Mouse (Mus musculus): ENCODE measurements around the gene Ms4a18.
"Not testable (repeated sequence)": the region's sequence is repeated elsewhere in the genome, so short reads cannot be mapped to it uniquely, and the experiment has no call there.

DNA sequence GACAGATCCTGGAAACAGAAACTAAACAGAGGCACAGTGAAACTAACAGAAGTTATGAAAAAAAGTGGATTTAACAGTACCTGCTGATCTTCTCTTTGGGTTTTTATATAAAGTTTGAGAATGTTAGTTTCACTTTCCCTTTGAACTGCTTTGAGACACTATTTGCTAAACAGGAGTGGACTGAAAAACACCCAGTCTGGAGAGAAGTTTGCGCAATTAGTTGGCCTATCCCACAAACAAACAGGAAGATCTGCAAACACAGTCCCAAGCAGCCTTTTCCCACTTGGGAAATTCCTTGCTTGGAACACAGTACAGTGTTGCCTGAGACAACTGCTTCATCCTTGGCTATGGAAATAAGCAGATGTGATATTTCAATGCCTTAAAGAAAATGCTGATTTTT is 37.9 kb upstream of the Ms4a18 start:
- TF ChIP-seq FLI1 (IDR thresholded peaks at IDR 0.05; ENCODE audit: low read length); GATA1 (IDR thresholded peaks at IDR 0.05; ENCODE audit: borderline replicate concordance, low read length): not testable (repeated sequence)
